Mouse (Mus musculus): ENCODE data around the gene Gfra1.

DNA sequence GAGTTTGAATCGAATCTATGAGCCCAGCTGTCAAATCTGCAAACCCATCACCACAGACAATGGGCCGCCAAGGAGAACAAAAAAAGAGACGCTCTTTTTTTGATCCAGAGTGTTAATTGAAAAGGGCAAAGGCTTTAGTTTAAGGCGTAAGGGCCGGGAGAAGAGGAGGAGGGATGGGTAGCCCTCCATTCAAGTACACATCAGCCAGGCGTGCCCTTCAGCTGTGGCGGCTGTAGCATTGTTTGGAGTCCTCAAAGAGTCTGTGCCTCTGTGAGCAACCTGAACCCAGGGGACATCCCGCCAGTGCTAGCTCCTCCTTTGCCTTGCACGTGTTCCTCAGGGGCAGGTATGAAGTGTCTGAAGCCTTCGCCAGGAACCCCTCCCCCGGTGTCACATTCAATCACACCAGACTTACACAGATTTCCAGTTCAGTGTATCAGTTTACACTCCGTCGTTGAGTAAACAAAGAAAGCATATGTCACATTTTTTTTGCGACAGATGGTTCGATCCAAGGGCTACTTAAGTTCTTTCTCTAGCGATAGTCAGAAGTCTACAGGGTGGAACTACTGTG is 867 bp upstream of the Gfra1 start:
- TF ChIP-seq HCFC1 (IDR thresholded peaks at IDR 0.05; ENCODE audit: borderline replicate concordance, insufficient read depth, low read length) (no peak), CHD2 (IDR thresholded peaks at IDR 0.05; ENCODE audit: low read depth, low read length) (no peak), ZC3H11A (IDR thresholded peaks at IDR 0.05; ENCODE audit: borderline replicate concordance, low read depth, low read length) (no peak), MAFK (IDR thresholded peaks at IDR 0.05; ENCODE audit: insufficient read depth, low read depth, low read length) (no peak), ZNF384 (IDR thresholded peaks at IDR 0.05; ENCODE audit: low read depth, low read length) (no peak)
